Mouse (Mus musculus): ENCODE results near the gene Slc29a4.

Slc29a4 gene

DNA sequence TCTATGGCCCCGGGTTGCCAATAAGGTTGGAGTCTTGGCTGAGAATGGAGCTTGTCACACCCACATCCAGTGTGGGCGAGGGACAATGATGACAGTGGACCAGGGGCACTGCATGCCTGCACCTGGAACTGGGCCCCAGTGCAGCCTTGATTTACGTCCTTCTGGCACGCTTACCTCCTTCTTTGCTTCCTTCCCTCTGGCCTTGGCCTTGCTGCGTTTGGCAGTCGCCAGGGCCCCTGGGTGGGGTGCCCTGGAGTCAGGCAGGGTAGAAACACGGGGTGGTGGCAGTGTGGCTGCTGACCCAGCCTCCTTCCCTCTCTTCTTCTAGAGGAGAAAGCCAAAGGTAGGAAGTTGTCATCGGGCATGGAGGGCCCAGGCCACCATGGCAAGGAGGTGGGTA lies 47.6 kb downstream of the Slc29a4 start:
- DNase-seq (ENCODE audit: low read depth, low spot score) = no peak

DNA sequence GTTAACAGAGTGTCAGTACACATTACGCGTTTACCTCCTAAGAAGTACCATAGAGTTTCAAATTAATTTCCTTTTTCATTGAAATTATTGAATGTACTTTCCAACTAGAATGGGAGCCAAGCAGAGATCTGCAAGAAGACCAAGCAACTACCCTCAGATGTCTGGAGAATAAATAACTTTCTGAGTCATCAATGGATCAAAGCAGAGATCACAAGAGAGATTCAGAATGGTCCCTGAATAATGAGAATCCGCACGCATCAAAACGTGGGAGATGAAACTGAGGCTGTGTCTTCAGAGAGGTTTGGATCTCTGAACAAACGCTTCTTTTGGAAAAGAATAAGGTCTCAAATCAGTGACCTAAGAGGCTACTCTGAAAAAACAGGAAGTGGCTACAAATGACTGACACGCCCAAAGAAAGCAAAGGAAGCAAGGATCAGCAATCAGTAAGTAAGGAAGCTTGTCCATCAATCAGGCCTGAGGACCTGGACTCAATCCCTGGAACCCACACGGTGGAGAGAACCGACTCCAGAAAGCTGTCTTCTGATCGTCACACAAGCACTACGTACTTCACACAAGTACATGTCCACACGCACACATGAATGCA lies 54.8 kb downstream of the Slc29a4 start:
- no peak for DNase-seq (ENCODE audit: low read depth, low spot score)

DNA sequence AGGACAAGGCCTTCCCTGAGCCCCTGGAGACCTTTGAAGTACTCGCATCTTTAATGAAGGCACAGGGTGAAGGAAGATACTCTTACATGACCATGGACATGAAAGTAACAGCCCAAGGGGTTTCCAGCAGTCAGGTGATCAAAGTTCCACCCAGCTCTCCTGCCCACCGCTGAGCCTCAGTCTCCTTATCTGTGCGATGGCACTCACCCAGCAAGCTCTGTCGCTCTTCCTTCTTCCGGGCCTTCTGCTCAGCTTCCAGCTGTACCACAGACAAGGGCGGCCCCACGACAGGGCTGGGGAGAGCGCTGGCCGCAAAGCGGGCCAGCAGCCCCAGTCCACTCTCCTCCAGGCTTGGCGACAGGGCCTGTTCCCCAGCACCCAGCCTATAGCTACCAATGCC lies 57.9 kb downstream of the Slc29a4 start:
- no peak for DNase-seq (ENCODE audit: low read depth, low spot score)

DNA sequence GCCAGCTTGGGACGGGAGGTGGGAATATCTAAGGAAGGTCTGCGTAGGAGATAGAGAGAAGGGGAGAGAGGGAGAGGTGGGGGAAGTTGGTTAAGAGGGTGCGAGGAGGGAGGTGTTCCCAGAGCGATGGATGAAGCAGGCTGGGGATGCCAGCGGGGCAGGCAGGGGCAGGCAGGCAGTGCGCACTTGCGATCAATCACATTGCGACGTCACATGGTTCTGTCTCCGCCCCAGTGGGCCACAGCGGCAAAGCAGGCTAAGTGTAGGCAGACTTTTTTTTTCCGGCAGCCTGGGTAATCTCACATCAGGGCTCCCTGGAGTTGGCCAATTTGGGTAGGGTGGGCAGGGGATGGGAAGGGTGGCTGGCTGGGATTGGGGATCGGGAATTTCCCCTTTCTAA lies 59.9 kb downstream of the Slc29a4 start:
- no peak for DNase-seq (ENCODE audit: low read depth, low spot score)

DNA sequence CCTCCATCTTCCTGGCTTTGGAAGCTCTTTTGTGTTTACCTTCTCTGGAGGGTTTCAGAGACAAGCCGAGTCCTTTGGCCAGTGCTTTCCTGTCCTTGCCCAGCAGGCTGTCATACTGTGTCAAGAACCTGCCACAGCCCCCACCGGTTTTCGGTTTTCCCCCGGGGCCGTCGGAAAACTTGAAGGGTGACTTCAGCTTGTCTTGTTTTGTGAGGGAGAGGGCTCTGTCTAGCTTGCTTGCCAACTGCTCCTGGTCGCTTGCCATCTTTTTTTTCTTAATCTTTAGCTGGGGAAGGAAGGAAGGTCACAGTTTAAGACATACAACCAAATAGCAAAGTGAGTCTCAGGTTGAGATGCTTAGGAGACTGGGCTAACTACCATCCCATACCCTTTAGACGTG lies 67.5 kb downstream of the Slc29a4 start:
- no peak for DNase-seq (ENCODE audit: low read depth, low spot score)

DNA sequence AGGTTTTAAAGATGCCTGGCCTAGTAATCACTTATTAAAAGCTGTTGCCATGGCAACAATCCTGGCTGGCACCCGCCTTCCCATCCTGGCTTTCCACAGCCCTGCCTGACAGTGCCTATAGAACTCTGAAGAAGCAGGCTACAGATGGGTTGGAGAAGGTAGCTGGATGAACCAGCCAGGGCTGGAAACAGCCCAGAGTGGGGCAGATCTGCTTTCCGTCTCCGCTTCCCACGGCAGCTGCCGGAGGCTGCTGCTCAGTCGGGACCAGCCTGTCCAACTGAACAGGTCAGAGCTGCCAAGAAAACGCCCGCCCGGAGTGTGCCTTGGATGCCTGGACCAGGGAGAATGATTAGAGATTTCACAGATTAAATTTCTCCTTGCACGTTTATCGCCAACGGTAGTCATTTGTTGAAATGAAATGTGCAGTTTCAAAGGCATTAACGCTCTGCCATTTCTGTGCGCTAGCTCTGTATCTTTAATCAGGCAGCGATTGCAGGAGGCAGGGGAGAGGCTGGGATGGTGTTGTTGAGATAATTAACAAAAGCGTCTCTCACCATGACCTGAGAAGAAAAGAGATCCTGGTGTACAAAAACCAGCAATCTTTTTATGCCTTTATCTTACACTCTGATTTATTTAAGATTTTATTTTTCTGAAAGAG lies 69.1 kb downstream of the Slc29a4 start:
- DNase-seq (ENCODE audit: low read depth, low spot score) = no peak

DNA sequence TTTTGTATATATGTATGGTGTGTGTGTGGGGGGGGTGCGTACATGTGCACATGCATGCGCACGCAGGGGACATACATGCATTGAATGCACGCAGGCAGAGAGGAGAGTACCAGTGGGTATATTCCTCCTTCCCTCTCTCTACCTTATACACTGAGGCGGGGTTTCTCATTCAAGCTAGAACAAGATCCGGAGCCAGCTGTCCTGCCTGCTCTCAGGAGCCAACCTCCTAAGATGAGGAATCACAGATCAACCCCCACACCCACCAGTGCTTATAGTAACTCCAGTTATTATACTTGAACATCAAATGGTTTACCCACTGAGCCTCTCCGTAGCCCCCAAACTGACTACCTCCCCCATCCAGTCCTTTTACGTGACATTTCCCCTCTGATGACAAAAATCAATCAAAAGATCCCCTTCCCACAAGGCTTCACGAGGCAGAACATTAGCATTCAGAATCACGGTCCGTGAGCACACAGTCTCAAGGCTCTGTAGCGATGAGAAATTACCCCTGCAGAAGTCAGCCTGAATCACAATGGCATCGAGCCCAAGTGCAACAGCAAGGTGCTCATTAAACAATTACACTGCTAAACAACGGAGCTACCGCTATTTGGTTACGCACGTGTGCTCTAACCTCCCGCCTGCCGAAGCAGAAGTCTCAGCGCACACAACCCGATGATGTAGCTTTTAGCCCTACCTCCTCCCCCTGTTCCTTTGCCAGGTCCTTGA lies 69.9 kb downstream of the Slc29a4 start:
- no peak for DNase-seq (ENCODE audit: low read depth, low spot score)

DNA sequence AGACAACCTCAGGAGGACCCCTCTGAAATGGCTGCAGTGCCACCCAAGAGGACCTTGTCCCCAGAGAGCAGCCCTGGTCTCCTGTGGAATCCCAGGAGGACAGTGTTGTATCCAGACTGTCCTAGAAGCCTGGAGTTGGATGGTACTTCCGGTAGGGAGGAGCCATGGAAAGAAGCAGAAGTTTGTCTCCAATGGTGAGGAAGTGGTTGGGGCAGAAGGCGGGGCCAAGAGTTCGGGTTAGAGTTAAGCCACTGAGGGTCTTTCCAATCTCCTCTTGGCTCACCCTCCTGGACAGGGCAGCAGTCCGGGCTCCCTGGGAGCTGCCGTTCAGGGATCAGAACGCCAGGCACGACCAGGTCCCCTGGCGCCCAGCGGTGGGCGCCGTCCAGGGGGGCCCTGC lies 72.0 kb downstream of the Slc29a4 start:
- no peak for DNase-seq (ENCODE audit: low read depth, low spot score)

DNA sequence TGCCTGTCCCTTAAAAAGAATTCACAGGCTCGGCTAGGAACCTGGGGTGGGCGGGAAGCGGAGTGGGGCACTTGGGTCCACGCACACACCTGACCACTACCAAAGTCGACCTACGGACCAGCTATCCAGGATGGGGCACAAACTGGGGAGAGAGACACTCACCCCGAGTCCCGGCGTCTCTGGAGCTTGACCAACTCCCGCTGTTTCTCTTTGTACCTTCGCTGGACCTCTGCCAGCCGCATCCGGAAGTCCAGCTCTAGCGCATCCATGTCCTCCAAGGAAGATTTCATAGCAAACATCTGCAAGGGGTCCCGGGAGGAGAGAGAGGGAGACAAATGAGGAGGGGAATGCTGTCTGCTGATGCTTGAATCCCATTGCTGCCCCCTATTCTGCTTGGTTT lies 72.6 kb downstream of the Slc29a4 start:
- DNase-seq (ENCODE audit: low read depth, low spot score) = no peak

DNA sequence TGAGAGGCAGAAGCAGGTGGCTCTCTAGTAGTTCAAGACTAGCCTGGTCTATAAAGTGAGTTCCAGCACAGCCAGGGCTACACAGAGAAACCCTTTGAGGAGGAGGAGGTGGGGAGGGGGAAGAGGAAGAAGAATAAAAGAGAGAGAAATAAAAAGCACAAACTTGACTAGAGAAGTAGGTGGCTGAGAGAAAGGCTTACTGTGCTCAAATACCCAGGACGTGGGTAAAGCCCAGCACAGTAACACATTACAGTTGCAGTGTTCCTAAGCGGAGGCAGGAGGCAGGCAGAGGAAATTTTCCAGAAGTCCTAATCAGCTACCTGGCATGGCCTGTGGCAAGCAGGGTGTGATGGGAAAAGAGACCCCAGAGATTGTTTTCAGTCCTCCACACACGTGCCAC lies 74.4 kb downstream of the Slc29a4 start:
- no peak for DNase-seq (ENCODE audit: low read depth, low spot score)

DNA sequence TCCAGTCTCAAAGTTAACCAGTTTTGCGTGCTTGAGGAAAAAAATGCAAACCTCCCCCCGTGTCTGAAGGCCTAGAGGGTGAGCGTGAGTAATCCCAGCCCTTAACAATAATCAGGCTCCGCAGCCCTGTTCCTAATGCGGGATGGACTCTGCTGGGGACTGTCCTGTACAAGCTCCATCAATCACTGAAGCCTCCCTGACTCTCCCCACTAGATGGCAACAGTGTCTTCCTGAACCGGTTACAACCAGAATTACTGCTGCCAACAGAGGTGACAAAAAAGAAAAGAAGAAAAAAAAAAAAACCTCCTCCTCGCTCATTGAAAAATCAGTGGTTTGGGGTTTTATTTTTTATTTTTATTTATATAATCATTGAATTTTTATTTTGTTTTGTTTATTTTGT lies 75.6 kb downstream of the Slc29a4 start:
- DNase-seq (ENCODE audit: low read depth, low spot score) = peak; percentile 78

DNA sequence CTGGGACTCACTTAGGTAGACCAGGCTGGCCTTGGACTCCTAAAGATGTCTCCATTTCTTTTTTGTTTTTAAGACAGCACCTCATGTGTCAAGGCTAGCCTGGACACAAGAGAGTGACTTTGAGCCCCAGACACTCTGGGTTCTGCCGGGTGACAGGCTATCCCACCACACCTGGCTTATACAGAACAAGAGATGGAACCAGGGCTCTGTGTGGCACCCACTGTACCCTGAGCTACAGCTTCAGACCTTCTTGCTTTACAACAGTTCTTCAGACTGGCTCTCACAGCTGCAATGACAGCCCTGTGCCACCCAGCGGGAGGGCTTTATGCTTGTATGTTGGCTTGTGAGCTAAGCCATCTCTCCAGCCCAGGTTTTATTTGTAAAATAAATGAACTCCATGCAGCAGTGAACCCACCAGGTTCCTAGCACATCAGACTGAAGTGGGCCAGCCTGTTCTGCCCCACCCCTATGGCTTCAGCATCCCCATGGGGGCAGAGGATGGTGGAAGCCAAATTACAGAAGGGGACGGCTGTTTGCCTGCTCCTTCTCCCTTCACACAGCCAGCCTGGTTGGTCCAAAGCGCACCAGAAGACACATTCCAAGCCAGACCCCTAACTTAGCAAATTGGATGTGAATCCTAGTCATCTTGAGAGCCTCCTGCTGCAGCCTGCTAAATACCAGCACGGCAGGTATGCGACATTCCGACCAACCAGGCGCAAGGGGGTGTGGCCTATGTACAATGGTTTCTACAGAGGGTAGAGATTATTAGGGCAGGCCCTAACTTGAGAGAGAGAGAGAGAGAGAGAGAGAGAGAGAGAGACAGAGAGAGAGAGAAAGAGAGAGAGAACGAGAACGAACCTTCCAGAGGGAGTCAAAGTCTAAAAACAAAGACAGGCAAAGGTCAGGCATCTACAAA lies 76.3 kb downstream of the Slc29a4 start:
- DNase-seq (ENCODE audit: low read depth, low spot score) = peak; percentile 23

DNA sequence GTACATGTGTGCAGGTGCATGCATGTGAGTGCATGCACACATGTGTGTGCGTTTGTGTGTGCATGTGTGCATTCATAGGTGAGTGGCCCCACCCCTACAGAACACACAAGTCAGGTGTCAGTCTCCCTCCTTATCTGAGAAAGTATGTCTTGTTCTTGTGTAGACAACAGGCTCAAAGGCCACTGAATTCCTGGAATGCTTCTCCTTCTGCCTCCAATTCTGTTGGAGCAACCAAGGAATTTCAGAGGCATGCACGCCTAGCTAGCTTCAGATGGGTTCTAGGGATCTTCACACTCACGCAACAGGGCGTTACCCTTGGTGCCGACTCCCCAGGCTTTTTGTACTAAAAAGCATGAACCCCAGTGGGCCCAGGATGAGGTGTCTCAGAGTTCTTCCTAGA lies 77.3 kb downstream of the Slc29a4 start:
- no peak for DNase-seq (ENCODE audit: low read depth, low spot score)

DNA sequence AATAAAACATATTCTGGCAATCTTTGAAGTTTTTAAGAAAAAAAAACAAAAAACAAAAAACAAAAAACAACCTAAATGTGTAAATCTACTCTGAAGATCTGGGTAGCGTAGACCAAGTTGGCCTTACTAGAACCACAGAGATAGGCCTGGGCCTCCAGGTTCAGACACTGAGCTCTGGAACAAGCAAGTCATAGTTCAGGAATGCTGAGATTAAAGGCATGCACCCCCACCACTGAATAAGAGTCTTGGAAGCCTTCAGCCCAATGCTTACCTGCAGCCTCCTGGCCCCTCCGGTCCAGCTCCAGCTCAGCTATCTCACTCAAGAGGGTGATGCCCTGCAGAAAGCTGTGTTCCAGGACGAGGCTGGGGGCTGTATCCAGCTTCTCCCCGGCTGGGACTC lies 78.7 kb downstream of the Slc29a4 start:
- DNase-seq (ENCODE audit: low read depth, low spot score) = no peak

DNA sequence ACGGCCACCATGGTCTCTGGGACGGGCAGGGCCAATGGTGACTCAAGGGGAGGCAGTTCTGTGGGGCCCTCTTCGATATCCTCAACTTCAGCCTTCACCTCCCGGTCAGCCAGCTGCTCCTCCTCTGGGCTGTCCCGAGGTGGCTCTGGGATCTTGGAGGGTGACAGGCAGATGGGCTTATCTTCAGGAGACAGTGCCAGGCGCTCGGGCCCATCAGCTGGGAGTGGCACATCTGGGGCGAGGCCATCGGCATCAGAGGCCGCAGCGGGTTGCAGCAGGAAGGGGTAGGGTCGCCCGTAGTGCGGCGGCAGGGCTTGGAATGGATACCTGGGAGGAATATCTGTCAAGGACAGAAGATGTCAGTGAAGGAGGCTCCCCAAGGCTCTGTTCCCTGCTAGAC lies 79.7 kb downstream of the Slc29a4 start:
- no peak for DNase-seq (ENCODE audit: low read depth, low spot score)
